Mouse (Mus musculus) neutrophil, adult 83 days (primary cell): ENCODE measurements around the gene Zfp36l3. TPM values are rescaled to one million over a fixed set of nuclear protein-coding genes. Genes with fewer than 3 reads are reported as not detected.

ENCODE experiments used
- total RNA-seq, 2 experiments: library from RNA; stranded (reverse); gene quantifications; one replicate each; pipeline ENCODE4 v1.2.4; 2023

The Zfp36l3 gene
- total RNA-seq, result not detected

DNA sequence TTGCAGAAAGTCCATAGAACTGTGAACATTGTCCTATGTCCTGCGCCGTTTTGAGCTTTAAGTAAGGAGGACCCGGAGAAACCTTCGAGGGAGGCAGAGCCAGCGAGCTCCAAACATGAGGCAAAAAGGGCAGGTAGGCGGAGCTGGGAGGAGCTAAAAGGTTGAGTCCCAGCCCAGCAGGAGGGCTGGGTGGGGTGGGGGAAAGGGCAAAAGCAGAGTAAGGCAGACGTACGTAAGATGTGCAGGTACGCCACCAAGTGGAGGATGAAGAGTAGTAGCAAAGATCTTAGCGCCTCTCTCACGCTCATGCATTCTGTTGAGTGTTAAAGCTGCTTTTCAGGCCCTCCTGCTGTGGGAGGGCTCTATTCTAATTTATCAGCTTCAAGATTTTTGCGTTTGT, at the start of gene Zfp36l3:
Zfp36l3 (minus strand) TSS at position 119 of the 400 bp plus-strand sequence.

DNA sequence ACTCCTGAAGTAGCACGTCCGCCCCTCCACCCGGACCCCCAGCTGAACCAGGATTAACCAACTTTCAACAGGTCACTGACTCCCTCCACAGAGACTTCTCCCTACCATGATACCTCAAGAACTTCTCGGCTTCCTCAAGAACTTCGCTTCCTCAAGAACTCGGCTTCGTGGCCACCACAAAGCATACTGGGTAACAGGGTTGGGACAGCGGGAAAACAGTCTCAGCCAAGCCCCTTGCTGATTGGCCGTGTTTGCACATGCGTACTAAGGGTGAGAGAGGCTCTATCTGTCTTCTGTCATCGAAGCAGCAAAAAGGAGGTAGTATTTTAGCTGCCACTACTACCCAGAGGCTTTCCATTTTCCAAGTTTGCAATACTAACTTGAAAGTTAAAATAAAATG, 21.3 kb upstream of the Zfp36l3 start, which contains the start of gene Xlr:
Xlr (minus strand) TSS at position 188 of the 400 bp plus-strand sequence.

DNA sequence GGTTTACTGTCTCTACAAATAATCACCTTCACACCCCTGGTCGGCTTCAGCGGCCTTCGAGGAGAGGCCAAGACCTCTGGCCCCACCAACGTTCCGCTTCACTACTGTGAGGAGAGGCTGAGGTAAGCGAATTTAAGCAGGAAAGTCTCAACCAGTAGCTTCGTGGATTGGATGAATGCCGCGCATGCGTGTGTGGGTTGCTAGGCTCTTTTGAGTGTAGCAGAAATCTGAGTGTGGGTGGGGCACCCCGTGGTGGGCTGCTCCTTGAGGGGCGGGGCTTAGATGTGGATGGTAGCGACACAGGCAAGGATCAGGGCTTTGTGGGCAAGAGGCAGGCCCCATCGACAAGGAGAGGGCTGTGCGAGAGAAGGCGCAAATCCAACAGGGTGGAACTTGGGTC, 18.5 kb downstream of the Zfp36l3 start, which contains the start of gene 1700013H16Rik:
1700013H16Rik (minus strand) TSS at position 96 of the 400 bp plus-strand sequence.

DNA sequence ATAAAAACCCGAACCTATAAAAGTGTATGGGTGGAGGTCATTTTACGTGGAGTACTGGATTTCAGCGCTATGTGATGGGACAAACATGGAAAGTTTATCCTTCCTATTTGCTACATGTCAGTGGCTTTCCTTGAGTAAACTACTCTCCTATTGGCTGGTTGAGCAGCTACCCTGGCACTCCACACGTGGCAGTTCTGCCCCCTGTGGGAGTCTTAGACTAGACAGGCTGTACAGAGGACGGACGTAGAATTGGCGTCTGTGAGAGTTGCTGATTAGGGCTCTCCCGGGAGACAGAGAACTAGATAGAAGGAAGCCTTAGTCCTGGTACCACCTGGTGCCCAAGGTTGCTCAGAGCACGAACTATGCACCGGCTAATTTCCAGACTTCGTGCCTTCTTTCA, 51.6 kb downstream of the Zfp36l3 start, which contains the start of gene 4930502E18Rik:
4930502E18Rik (plus strand) TSS at position 231 of the 400 bp plus-strand sequence.

Other genes with a start within 250 kb of the Zfp36l3 start
- gene Rtl8c, start 168.4 kb downstream of the Zfp36l3 start, total RNA-seq, result 1 to 10 TPM; 1.4 to 1.7 TPM
- not detected for gene Gm14597, start 167.4 kb downstream of the Zfp36l3 start, total RNA-seq
- 10 to 100 TPM in 1 of 2 experiments, 1 to 10 TPM in 1; 7.5 to 13.9 TPM for gene Rtl8a, start 132.7 kb downstream of the Zfp36l3 start, total RNA-seq
- 1 to 10 TPM; 7.0 to 9.0 TPM for gene Rtl8b, start 106.0 kb downstream of the Zfp36l3 start, total RNA-seq
- not detected for gene 4930502E18Rik, start 51.6 kb downstream of the Zfp36l3 start, total RNA-seq
- not detected for gene 1700013H16Rik, start 18.6 kb downstream of the Zfp36l3 start, total RNA-seq
- 1 to 10 TPM; 1.1 to 1.5 TPM for gene Xlr, start 21.3 kb upstream of the Zfp36l3 start, total RNA-seq